Mouse (Mus musculus) thymus, postnatal 10 days (tissue): ENCODE measurements around the gene Pik3ap1.
A peak's percentile ranks its signal among the peaks of the same experiment; 100 is the strongest.

Experiments
- DNase-seq, 2 experiments: peaks; one replicate each; pipeline ENCODE4 v3.0.0; 2021; ENCODE audit warnings: low spot score in 2 of 2

Gene Pik3ap1

GRCm38 (mm10) chr19:41282216-41282615, 102.7 kb downstream of the Pik3ap1 start:
- DNase-seq = no peak

- DNase-seq = no peak
These were observed 105.1 kb downstream of the Pik3ap1 start for GRCm38 (mm10) chr19:41279724-41280244.

- no peak for DNase-seq
These were observed 106.3 kb downstream of the Pik3ap1 start for GRCm38 (mm10) chr19:41278606-41279005.

GRCm38 (mm10) chr19:41275588-41275987, 109.3 kb downstream of the Pik3ap1 start:
- DNase-seq = no peak

- no peak for DNase-seq
These were observed 114.0 kb downstream of the Pik3ap1 start for GRCm38 (mm10) chr19:41270906-41271305.

GRCm38 (mm10) chr19:41270151-41270727, 114.7 kb downstream of the Pik3ap1 start:
- DNase-seq = no peak

GRCm38 (mm10) chr19:41266251-41266901, 118.5 kb downstream of the Pik3ap1 start:
- no peak for DNase-seq

GRCm38 (mm10) chr19:41264331-41264799, 120.5 kb downstream of the Pik3ap1 start:
- DNase-seq = no peak

GRCm38 (mm10) chr19:41263630-41264295, 121.1 kb downstream of the Pik3ap1 start, which contains the start of gene Tm9sf3:
Tm9sf3 (minus strand) TSS chr19:41263997.
- DNase-seq = peak; percentile 75 to 84

GRCm38 (mm10) chr19:41262712-41263629, 121.9 kb downstream of the Pik3ap1 start:
- peak; percentile 58 to 68 for DNase-seq

- no peak for DNase-seq
These were observed 124.2 kb downstream of the Pik3ap1 start for GRCm38 (mm10) chr19:41260736-41261135.

GRCm38 (mm10) chr19:41259256-41259655, 125.6 kb downstream of the Pik3ap1 start:
- DNase-seq = no peak

- peak; percentile 50 to 59 for DNase-seq
These were observed 126.2 kb downstream of the Pik3ap1 start for GRCm38 (mm10) chr19:41258707-41259106.

- DNase-seq = no peak
These were observed 130.3 kb downstream of the Pik3ap1 start for GRCm38 (mm10) chr19:41254584-41254983.

GRCm38 (mm10) chr19:41248968-41249367, 135.9 kb downstream of the Pik3ap1 start:
- DNase-seq = no peak

- no peak for DNase-seq
These were observed 136.6 kb downstream of the Pik3ap1 start for GRCm38 (mm10) chr19:41248271-41248670.

- DNase-seq = no peak
These were observed 138.6 kb downstream of the Pik3ap1 start for GRCm38 (mm10) chr19:41246271-41246670.

- peak in 1 of 2 experiments; percentile 48 for DNase-seq
These were observed 140.3 kb downstream of the Pik3ap1 start for GRCm38 (mm10) chr19:41244581-41244980.

GRCm38 (mm10) chr19:41241997-41242396, 142.9 kb downstream of the Pik3ap1 start:
- DNase-seq = no peak

- DNase-seq = no peak
These were observed 151.2 kb downstream of the Pik3ap1 start for GRCm38 (mm10) chr19:41233698-41234097.
